Mouse (Mus musculus): ENCODE data around the gene Mbd3.

Mbd3 gene

GRCm38 (mm10) chr10:80423562-80423961 lies 24.2 kb upstream of the Mbd3 start:
- no peak for DNase-seq (ENCODE audit: low spot score in 2 of 2)

GRCm38 (mm10) chr10:80421651-80422472 lies 22.5 kb upstream of the Mbd3 start:
- DNase-seq (ENCODE audit: low spot score in 2 of 2): no peak

- no peak for DNase-seq (ENCODE audit: low spot score in 2 of 2)
Measured at GRCm38 (mm10) chr10:80421208-80421607, 21.9 kb upstream of the Mbd3 start.

GRCm38 (mm10) chr10:80420729-80421128 lies 21.4 kb upstream of the Mbd3 start:
- DNase-seq (ENCODE audit: low spot score in 2 of 2): no peak

GRCm38 (mm10) chr10:80419419-80419818 lies 20.1 kb upstream of the Mbd3 start:
- DNase-seq (ENCODE audit: low spot score in 2 of 2): no peak

GRCm38 (mm10) chr10:80418311-80418710 lies 19.0 kb upstream of the Mbd3 start:
- no peak for DNase-seq (ENCODE audit: low spot score in 2 of 2)

- no peak for DNase-seq (ENCODE audit: low spot score in 2 of 2)
Measured at GRCm38 (mm10) chr10:80417841-80418240, 18.5 kb upstream of the Mbd3 start.

- no peak for DNase-seq (ENCODE audit: low spot score in 2 of 2)
Measured at GRCm38 (mm10) chr10:80417371-80417770, 18.0 kb upstream of the Mbd3 start.

GRCm38 (mm10) chr10:80415566-80415965 lies 16.2 kb upstream of the Mbd3 start:
- no peak for DNase-seq (ENCODE audit: low spot score in 2 of 2)

GRCm38 (mm10) chr10:80412656-80413541 lies 13.5 kb upstream of the Mbd3 start:
- peak in 1 of 2 experiments; percentile 50 for DNase-seq (ENCODE audit: low spot score in 2 of 2)

GRCm38 (mm10) chr10:80407924-80408323 lies 8.6 kb upstream of the Mbd3 start:
- no peak for DNase-seq (ENCODE audit: low spot score in 2 of 2)

- DNase-seq (ENCODE audit: low spot score in 2 of 2): peak; percentile 78 to 87
Measured at GRCm38 (mm10) chr10:80406684-80407501, 7.5 kb upstream of the Mbd3 start, which contains the start of gene Uqcr11. Uqcr11 (minus strand) TSS chr10:80406830.

- no peak for DNase-seq (ENCODE audit: low spot score in 2 of 2)
Measured at GRCm38 (mm10) chr10:80405481-80406173, 6.3 kb upstream of the Mbd3 start.

GRCm38 (mm10) chr10:80403044-80403692 lies 3.8 kb upstream of the Mbd3 start:
- no peak for DNase-seq (ENCODE audit: low spot score in 2 of 2)

GRCm38 (mm10) chr10:80400704-80401161 lies 1.4 kb upstream of the Mbd3 start:
- no peak for DNase-seq (ENCODE audit: low spot score in 2 of 2)

- DNase-seq (ENCODE audit: low spot score in 2 of 2): no peak
Measured at GRCm38 (mm10) chr10:80399973-80400703, 788 bp upstream of the Mbd3 start.

GRCm38 (mm10) chr10:80398719-80399190 lies 595 bp downstream of the Mbd3 start:
- peak; percentile 95 to 98 for DNase-seq (ENCODE audit: low spot score in 2 of 2)

GRCm38 (mm10) chr10:80398174-80398535 lies 1.2 kb downstream of the Mbd3 start:
- DNase-seq (ENCODE audit: low spot score in 2 of 2): no peak

GRCm38 (mm10) chr10:80397524-80398173 lies 1.7 kb downstream of the Mbd3 start:
- no peak for DNase-seq (ENCODE audit: low spot score in 2 of 2)
